Mouse (Mus musculus) testis, adult 2 months (tissue): Measurements from ENCODE around the gene Atxn2. TPM values are rescaled to one million over a fixed set of nuclear protein-coding genes. Genes with fewer than 3 reads are reported as not detected.
A peak's percentile ranks its signal among the peaks of the same experiment; 100 is the strongest.

Experiments
- H3K27ac ChIP-seq: fragments of 200-500 bp; 2 replicates; pipeline ENCODE4 v1.5.1; 2012; ENCODE audit warnings: low read depth, low read length; ENCODE audit not compliant: control insufficient read depth, insufficient read depth
- H3K27me3 ChIP-seq: fragments of 200-500 bp; 2 replicates; pipeline ENCODE4 v1.6.1; 2012; ENCODE audit warnings: mild to moderate bottlenecking, low read length, moderate library complexity; ENCODE audit not compliant: control insufficient read depth, insufficient read depth
- H3K36me3 ChIP-seq: fragments of 200-500 bp; 2 replicates; pipeline ENCODE4 v1.6.1; 2012; ENCODE audit warnings: mild to moderate bottlenecking, low read length; ENCODE audit not compliant: control insufficient read depth, insufficient read depth
- H3K4me1 ChIP-seq: fragments of 200-500 bp; 2 replicates; pipeline ENCODE4 v1.6.1; 2012; ENCODE audit warnings: low read length; ENCODE audit not compliant: control insufficient read depth, insufficient read depth
- H3K4me3 ChIP-seq: fragments of 200-500 bp; 2 replicates; pipeline ENCODE4 v1.5.1; 2012; ENCODE audit warnings: low read depth, mild to moderate bottlenecking, low read length, moderate library complexity, mixed read lengths; ENCODE audit not compliant: control insufficient read depth
- CTCF ChIP-seq: fragments of 200-500 bp; IDR thresholded peaks from 2 replicates; pipeline ENCODE4 v1.5.1; 2012; ENCODE audit warnings: low read depth, mild to moderate bottlenecking, inconsistent platforms, low read length, moderate library complexity; ENCODE audit not compliant: control insufficient read depth, insufficient read depth, insufficient replicate concordance
- POLR2A ChIP-seq: fragments of 200-500 bp; IDR thresholded peaks from 2 replicates; pipeline ENCODE4 v1.6.1; 2012; ENCODE audit warnings: low read depth, mild to moderate bottlenecking, inconsistent platforms, low read length, moderate library complexity; ENCODE audit not compliant: control insufficient read depth
- polyA plus RNA-seq: library from polyadenylated mRNA; depleted of rRNA; stranded (reverse); fragments of >200 nt; gene quantifications from 2 replicates; pipeline ENCODE4 v1.2.3, GENCODE M21; 2012; rRNA removed

Gene Atxn2
- polyA plus RNA-seq = 150 and 166 TPM in 2 replicates

GRCm38 (mm10) chr5:121711174-121711927, at the start of gene Atxn2:
Atxn2 (plus strand) TSS chr5:121711337.
- H3K36me3 ChIP-seq = no peaks in the 10 kb centered on the region
- peaks cover 8% of the 10 kb centered on the region for H3K4me1 ChIP-seq
- TF ChIP-seq CTCF (no peak), POLR2A (peak; percentile 77)
- H3K27me3 ChIP-seq = no peaks in the 10 kb centered on the region
- peak within 1 kb of the TSS; percentile 97 for H3K27ac ChIP-seq
- peak within 1 kb of the TSS; percentile 88 for H3K4me3 ChIP-seq

- Histone ChIP-seq H3K27me3 (no peaks in the 10 kb centered on the region), H3K27ac (no peak overlapping the region), H3K4me3 (peak overlapping the region; percentile 86), H3K4me1 (peaks cover 6% of the 10 kb centered on the region), H3K36me3 (peaks cover 2% of the 10 kb centered on the region)
- TF ChIP-seq CTCF (no peak), POLR2A (no peak)
Observed at GRCm38 (mm10) chr5:121661494-121661893, 49.6 kb upstream of the Atxn2 start.

- H3K27ac ChIP-seq = no peak overlapping the region
- H3K36me3 ChIP-seq = peaks cover 4% of the 10 kb centered on the region
Observed at GRCm38 (mm10) chr5:121663456-121663855, 47.7 kb upstream of the Atxn2 start.

GRCm38 (mm10) chr5:121664078-121664477, 47.1 kb upstream of the Atxn2 start:
- no peaks in the 10 kb centered on the region for H3K27me3 ChIP-seq
- H3K4me3 ChIP-seq = no peak overlapping the region
- H3K27ac ChIP-seq = no peak overlapping the region
- H3K4me1 ChIP-seq = peaks cover 6% of the 10 kb centered on the region
- TF ChIP-seq POLR2A (no peak), CTCF (no peak)
- H3K36me3 ChIP-seq = peaks cover 4% of the 10 kb centered on the region

More at GRCm38 (mm10) chr5:121663456-121663855, 47.7 kb upstream of the Atxn2 start:
- Histone ChIP-seq H3K4me3 (no peak overlapping the region), H3K4me1 (peaks cover 6% of the 10 kb centered on the region), H3K27me3 (no peaks in the 10 kb centered on the region)
- TF ChIP-seq POLR2A = no peak

GRCm38 (mm10) chr5:121664971-121665370, 46.2 kb upstream of the Atxn2 start:
- H3K36me3 ChIP-seq = peaks cover 4% of the 10 kb centered on the region
- H3K4me1 ChIP-seq = peaks cover 6% of the 10 kb centered on the region
- H3K4me3 ChIP-seq = no peak overlapping the region
- TF ChIP-seq CTCF (no peak), POLR2A (no peak)
- H3K27me3 ChIP-seq = no peaks in the 10 kb centered on the region
- no peak overlapping the region for H3K27ac ChIP-seq

- TF ChIP-seq POLR2A = no peak
- no peak for TF ChIP-seq CTCF
- H3K27ac ChIP-seq = no peak overlapping the region
- no peak overlapping the region for H3K4me3 ChIP-seq
Observed at GRCm38 (mm10) chr5:121667067-121667466, 44.1 kb upstream of the Atxn2 start.

GRCm38 (mm10) chr5:121668411-121668810, 42.7 kb upstream of the Atxn2 start:
- Histone ChIP-seq H3K27ac (no peak overlapping the region), H3K36me3 (peaks cover 4% of the 10 kb centered on the region), H3K4me1 (no peaks in the 10 kb centered on the region), H3K27me3 (no peaks in the 10 kb centered on the region), H3K4me3 (no peak overlapping the region)
- TF ChIP-seq POLR2A (no peak), CTCF (no peak)

More at GRCm38 (mm10) chr5:121667067-121667466, 44.1 kb upstream of the Atxn2 start:
- Histone ChIP-seq H3K4me1 (no peaks in the 10 kb centered on the region), H3K27me3 (no peaks in the 10 kb centered on the region), H3K36me3 (peaks cover 6% of the 10 kb centered on the region)

- Histone ChIP-seq H3K4me3 (no peak overlapping the region), H3K36me3 (peaks cover 5% of the 10 kb centered on the region), H3K4me1 (no peaks in the 10 kb centered on the region), H3K27me3 (no peaks in the 10 kb centered on the region), H3K27ac (no peak overlapping the region)
- TF ChIP-seq CTCF (peak; percentile 61; the same call in 1 of the 2 replicates), POLR2A (no peak)
Observed at GRCm38 (mm10) chr5:121670412-121670811, 40.7 kb upstream of the Atxn2 start.
